Mouse (Mus musculus) spleen, postnatal 4 days (tissue): Measurements from ENCODE around the gene Zmynd8.

Experiments used
- DNase-seq, 2 experiments: peaks; one replicate each; pipeline ENCODE4 v3.0.0; 2022; ENCODE audit warnings: low spot score in 2 of 2

Gene Zmynd8

DNA sequence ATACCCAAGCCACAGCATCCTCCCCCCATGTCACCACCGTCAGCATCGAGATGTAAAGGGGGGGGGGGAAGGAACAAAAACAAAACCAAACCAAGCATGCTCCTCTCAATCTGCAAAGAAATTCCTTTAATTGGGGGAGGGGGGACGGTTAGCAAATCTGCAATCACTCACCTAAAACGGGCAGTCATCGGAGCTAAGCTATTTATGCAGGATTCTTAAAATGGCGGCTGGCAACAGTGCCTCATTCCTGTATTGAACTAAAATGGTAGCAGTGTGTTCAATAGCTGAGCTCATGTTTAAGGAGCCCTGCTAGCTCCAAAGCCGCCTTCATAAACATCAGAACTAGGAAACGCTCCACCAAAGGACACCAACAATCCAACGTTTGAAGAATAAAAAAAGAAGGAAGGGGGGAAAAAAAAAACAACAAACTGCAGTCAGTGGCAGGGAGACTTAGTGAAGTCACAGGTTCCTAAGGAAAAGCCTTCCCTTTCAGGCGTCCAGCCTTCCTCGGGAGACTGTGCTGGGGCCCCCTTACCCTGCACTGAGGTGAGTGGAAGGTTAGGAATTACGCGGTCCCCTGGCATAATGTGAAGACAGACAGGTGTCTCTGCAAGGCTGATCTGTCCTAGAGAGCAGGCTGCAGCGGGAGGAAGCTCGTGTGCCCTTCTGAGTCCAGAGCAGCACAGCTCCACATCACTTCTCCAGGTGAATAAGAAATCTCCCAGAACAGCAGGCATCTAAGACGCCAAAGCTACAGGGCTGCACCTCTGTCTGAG is 19.2 kb downstream of the Zmynd8 start:
- no peak for DNase-seq

DNA sequence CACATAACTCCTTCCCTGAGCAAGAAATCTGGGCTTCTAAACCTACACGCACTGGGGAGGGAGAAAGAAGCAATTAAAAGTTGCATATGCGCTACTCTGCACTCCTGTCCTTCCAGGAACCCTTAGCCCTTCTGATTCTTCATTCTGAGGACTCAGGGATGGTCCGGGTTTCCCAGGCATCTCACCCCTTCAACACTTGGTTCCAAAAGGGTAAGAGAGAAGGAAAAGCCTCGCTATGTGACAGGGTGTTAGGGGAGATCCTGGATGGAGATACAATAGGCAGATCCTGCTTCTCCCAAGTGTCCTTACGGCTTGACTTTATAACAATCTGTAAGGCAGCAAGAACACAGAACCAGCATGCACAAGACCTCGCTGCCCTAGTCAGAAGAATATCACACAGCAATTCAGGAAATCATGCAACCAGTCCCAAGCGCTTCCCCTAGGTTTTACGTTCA is 19.9 kb downstream of the Zmynd8 start:
- no peak for DNase-seq

DNA sequence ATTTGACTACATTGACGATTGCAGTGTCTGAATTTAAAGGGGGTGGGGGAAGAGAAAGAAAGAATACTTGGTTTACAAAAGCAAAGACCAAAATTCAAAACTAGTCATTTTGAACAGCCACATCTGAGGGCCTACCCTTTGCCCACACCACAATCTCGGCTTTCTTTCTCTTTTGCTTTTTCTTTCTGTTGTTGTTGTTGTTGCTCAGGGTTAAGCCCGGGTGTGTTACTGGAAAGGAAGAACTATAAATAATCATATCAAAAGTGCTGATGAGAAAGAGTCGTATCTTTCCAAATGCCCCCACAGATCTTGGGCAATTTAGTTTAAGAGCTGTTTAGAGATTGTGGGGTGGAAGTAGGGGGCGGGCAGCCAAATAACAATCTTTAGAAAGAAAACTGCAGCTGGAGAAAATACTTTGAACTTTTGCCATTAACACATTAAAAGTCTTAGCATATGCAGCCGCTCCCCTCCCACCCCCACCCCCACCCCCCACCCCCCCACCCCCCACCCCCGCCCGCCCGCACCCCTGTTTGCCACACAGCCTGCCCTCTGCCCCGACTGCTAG is 20.7 kb downstream of the Zmynd8 start:
- no peak for DNase-seq

DNA sequence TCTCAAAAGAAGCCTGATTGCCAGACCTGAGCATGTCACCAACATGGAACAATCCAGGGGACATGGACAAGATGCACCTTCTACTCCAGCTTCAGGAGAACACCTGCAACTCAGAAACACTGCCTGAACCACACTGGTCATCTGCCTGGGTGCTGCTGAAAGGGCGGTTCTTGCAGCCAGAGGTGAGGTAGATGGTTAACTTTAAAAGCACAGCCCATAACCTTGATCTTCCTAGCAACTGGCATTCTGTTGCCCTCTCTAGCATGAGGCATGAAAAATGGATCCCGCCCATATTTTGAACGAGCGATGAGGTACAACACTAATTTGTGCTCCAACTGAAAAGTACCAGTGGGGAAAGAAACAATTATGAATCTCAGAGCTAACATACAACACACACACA is 21.6 kb downstream of the Zmynd8 start:
- DNase-seq, result no peak

DNA sequence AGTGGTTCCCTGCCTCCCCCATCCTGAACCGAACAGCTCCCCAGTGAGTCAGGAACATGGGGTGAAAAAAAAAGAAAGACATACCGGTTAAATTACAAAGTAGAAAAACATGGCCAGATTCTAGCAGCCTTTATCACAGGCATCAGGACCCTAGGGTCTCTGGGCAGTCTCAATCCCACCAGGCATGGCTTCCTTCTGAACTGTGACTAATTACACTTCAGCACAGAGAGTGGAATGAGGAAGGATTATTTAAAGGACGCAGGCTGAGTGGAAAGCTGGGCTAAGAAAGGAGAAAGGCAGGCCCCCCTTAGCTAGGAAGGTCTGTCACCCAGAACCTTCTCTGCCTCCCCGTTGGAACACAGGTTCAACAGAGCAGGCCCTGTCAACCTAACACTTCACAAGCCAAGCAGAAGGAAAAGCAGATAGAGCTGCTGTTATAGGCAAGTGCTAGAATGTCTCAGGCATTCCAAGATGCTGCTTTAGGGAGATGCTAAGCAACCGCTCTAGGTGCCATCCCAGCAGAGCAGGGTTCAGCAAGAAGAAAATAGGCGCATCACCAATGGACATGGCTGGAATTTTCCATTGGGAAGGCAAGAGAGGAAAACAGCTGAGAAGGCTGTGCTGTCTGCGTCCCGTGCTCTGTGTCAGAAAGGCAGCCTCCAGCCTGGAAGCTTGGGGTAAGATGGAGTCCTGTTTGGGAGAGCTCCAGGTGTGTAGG is 22.5 kb downstream of the Zmynd8 start:
- no peak for DNase-seq

DNA sequence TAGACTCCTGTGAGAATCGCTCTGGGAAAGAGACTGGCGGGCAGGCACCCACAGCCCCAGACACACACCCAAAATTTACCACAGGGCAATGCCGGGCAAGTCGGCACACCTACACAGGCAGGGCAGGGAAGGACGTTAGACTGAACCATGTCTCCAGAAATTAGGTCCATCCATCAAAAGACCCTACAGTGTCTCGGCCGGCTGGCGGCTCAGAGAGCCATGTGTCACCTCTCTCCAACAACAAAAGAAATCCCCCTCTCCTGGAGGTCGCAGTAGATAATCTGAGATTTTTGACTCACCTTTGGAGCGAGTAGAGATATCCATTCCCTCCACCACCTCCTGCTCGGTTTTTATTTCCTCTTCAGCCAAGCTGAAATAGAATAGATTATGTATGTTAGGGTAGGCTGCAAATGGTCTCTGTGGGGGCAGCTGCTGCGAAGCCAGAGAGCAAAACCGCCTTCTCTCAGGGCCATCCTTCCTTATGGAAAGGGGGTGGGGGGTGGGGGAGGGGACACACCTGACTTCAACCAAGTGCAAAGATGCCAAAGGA is 23.3 kb downstream of the Zmynd8 start:
- no peak for DNase-seq

DNA sequence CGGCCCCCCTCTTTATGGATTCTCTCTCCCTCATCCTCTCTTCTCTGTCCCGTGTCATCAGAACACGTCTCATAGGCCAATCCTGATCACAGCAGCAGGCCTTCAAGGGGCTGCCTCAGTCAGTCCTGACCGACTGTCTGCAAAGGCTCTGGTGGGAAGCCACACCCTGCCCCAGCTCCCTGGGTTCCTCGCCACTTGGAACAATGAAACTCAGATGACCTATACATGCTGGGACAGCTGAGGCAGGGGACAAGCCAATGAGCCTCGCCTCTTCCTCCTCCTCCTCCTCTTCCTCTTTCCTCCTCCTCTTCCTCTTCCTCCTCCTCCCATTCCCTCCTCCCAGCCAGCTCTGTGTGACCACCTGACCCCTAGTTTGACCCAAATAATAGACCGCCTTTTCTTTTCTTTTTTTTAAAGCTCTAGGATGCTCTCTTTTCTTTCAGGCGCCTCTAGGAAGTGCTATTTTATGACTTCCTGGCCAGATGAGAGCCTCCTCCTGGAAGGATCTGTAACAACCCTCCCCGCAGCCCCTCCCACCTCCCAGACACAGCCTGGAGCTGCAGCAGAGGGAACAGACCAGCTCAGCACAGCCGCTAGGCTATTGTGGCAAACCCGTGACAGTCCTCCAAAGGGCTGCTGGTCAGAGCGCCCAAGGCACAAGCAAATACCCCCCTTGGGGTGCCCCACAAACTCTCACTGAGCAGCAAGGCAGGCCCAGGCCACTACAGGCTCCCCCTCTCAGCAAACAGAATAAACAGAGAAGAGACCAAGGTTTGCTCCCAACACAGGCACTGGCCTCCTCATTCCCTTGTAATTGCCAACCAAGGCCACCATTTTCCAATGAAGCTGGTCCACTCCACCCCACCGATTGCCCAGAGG is 24.1 kb downstream of the Zmynd8 start:
- no peak for DNase-seq

DNA sequence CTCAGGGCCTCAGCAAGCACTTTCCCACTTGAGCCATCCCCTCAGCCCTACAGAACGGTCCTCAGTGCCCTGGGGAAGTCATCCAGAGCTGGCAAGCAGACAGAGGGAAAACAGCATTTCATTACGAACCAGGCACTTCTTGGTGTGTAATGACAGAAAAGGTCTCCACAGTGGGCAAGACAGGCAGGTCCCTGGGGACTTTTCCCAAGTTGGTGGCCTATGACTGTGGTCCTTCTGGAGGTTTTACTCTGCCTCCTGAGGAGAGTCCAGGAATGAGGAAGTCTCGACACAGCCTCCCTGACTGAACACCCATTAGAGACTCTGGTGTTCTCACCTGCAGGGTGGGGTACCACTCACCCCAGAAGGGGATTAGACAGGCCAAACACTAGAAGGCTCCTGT is 25.0 kb downstream of the Zmynd8 start:
- no peak for DNase-seq

DNA sequence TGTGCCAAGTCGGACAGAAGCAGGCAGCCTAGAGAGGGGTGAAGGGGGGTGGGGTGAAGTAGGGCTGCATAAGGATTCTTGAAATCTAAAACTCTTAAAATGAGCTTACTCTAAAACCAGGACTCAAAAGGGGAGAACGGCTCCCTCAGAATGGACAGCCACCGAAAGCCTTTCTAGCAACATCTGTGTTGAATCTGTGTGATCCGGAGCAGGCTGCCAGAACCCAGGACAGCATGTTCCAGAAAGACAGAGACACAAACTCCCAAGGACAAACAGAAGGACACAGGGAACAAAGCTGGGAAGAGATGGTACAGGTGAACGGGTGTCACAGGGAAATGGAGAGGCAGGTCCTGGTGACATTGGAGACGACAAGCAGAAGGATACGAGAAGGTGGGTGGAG is 25.6 kb downstream of the Zmynd8 start:
- no peak for DNase-seq

DNA sequence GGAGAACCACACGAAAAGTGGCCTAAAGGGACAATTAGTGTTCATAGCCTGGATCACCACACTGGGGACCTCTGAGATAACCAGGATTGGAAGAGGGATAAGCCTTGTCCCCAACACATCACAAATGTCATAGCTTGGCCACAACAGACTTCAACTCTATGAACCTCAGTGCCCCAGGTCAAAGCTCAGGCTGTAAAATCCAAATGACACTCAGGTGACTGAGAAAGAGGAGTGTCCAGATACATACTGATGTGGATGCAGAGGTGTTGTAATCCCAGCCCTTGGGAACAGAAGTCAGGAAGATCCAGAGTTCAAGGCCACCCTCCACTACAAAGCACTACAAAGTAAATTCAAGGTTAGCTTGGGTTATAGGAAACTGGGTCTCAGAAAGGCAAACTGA is 29.6 kb downstream of the Zmynd8 start:
- no peak for DNase-seq

DNA sequence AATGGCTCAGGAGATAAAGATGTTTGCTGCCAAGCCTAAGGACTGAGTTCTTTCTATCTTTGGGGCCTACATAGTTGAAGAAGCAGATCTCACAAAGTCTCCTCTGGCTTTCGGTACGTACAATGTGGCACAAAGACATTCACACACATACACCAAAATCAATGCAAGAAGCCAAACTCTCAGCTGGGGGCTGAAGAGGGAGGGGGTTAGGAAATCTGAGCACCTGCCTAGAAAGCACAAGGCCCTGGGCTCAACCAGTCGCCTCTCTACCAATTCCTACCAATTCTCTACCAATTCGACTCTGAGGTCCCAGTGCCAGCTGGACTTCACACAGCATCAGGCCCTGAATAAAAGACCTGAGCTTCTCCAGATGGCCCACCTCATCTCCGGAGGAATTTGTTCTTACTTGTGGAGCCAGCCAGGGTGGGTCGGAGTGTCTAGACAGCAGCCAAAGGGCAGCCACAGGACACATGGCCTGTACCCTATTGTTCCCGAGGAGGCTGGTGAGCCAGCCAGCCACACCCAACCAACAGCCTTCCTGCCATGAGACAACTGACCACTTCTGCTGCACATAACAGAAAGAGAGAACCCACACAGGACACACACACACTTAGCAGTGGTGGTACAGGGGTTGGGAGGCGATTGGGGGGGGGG is 30.2 kb downstream of the Zmynd8 start:
- DNase-seq, result no peak

DNA sequence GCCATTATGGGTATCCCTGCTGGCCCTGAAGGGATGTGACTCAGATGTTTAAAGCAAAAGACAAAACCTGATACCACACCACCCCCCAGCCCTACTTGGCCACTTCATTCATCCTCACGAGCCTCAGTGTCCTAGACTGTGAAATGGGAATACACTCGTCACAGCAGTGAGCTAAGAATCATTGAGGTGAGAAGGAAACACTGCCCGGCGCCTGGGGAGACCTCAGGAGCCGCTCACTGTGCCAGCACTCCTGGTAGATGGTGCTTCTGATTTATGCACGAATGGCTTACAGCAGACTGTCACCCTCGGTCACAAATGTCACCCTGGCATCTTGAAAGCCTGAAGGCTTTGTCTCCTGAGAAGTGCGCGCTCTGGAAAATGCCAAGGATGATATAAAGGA is 31.3 kb downstream of the Zmynd8 start:
- no peak for DNase-seq

DNA sequence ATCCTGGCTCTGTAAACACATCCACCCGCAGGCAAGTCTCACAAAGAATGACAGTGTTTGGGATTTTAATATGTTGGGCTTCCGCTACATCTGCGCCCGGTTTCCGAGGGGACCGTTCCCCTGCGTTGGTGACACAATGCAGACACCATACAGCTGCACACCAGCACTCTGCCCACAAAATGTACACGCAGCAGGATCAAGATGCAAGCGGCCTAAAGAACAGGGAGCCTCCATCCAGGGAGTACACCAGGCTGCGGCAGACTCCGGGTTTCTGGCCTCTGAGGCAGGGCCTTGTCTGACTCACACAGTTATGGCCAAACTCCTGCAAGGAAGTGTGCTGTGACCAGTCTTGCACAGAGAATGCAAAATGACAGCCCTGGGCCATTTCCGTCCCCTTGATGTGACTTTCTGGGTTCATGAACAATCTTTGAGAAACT is 31.8 kb downstream of the Zmynd8 start:
- no peak for DNase-seq

DNA sequence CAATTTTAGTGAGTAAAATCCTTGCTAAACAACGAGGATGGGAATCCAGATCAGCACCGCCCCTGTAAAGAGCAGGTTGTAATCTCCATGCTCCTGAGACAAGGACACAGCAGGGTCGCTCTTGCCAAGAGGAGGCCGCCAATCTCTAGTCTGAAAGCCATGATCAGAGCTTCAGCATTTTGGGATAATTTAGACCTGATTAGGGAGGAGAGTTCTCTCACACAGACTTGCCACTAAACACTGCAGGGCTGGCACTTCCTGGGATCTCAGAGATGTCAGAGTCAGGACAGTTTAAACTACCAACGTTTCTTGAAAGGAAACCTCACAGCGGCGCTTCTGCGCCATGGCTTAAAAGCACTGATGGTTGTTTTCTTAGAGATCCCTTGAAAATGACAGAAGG is 32.4 kb downstream of the Zmynd8 start:
- no peak for DNase-seq

DNA sequence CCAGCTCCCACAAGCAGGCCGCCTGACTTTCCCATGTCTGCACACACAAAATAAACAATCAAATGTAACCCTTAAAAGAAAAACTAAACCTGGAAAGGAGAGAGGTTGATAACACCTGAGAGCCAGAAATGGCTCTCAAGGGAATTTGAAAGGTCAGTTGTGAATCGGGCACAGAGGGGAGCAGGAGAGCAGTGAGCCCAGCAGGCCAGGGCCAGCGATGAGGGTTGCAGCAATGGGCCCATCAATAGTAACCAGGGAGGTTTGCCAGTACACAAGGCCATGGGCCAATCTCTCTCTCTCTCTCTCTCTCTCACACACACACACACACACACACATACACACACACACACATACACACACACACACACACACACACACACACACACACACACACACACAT is 34.0 kb downstream of the Zmynd8 start:
- no peak for DNase-seq

DNA sequence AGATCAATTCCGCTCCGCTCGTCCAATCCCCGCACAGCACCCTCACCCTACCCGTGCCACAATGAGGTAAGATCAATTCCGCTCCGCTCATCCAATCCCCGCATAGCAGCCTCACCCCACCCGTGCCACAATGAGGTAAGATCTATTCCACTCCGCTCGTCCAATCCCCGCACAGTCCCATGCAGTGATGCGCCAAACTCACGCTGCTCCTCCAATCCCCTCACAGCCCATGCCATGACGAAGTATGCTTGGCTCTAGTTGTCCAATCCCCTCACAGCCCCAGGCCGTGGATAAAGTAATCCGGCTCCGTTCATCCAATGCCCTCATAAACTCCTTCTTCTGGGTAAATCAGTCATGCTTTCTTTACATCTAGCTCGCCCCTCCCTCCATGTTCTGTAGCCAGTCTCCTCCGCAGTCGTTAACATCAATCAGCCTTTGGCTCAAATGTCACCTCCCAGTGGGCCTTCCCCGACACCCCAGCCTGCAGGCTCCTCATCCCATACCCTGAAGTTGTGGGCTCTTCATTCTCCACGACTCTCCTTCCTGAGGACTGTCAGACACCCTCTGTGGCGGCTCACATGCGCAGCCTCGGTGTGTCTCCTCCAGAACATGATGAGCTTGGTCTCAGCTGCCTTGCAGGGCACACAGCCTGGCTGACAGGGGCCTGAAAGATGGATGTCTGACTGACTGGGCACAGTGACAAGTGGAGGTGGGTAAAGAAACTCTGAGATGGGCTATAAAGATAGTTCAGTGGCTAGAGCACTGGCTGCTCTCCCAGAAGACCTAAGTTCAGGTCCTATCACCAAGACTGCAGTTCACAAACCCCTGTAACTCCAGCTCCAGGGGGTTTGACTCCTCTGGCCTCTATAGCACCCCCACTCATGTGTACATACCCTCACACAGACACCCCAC is 36.9 kb downstream of the Zmynd8 start:
- no peak for DNase-seq

DNA sequence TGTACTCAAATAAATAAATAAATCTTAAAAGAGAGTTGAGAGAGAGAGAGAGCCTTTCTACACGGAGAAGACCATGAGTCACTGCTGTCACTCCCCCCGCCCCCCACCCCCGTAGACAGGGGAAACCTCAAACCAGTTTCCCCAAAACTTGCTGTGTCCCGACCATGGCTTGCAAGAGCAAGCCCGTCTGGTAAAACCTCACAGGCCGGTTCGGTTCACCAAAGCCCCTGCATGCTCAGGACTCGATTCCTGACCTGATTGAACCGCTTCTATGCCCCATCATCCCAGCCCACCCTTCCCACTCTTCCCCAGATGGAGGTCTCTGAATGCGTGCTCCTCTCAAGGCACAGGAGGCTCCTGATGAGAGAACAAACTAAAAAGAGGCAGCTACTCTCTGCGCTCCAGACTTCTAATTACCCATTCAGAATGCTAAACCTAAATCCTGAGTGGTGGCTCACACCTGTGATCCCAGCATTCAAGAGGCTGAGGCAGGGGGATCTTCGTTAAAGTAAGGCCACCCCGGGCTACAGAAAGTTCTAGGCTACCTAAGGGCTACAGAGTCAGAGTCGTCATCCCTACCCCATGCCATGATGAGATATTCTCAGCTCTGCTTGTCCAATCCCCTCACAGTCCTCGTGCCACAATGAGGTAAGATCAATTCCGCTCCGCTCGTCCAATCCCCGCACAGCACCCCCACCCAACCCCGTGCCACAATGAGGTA is 37.7 kb downstream of the Zmynd8 start:
- DNase-seq, result no peak

DNA sequence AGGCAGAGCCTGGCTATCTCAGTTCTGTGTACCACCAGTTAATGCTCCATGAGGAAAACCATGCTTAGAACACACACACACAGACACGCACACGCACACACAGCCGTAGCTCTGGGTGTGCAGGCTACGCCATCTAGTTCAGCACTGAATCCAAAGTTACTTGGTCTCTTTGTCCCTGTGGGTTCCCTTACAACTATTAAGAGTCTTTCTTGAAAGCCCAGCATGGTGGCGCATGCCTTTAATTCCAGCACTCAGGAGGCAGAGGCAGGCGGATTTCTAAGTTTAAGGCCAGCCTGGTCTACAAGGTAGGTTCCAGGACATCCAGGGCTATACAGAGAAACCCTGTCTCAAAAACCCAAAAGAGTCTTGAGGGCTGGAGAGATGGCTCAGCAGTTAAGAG is 38.4 kb downstream of the Zmynd8 start:
- DNase-seq, result no peak
